Mouse (Mus musculus) stomach, embryonic 16.5 days (tissue): ENCODE results near the gene Abhd17c. TPM values are rescaled to one million over a fixed set of nuclear protein-coding genes. Genes with fewer than 3 reads are reported as not detected.
"Not testable (repeated sequence)": the region's sequence is repeated elsewhere in the genome, so short reads cannot be mapped to it uniquely, and the experiment has no call there.

Experiments used
- ATAC-seq: fragments of 200-750 bp; cut with Nextera tagmentation; 2 replicates; pipeline ENCODE4 v1.8.0; 2017; ENCODE audit warnings: moderate number of reproducible peaks, moderate TSS enrichment; ENCODE audit not compliant: insufficient read depth, low FRiP score
- H3K27ac ChIP-seq: fragments of 300-500 bp; sonication (generic); 2 replicates; pipeline ENCODE4 v1.5.1; 2014; ENCODE audit warnings: low read length
- H3K27me3 ChIP-seq: fragments of 300-500 bp; sonication (generic); 2 replicates; pipeline ENCODE4 v1.6.1; 2014; ENCODE audit warnings: low read length, control low read depth, mixed read lengths; ENCODE audit not compliant: control insufficient read depth, insufficient read depth
- H3K36me3 ChIP-seq: fragments of 300-500 bp; sonication (generic); 2 replicates; pipeline ENCODE4 v1.6.1; 2014; ENCODE audit warnings: low read length; ENCODE audit not compliant: control insufficient read depth, insufficient read depth
- H3K4me1 ChIP-seq: fragments of 300-500 bp; sonication (generic); 2 replicates; pipeline ENCODE4 v1.6.1; 2014; ENCODE audit warnings: low read length, control low read depth, mixed read lengths; ENCODE audit not compliant: control insufficient read depth, insufficient read depth
- H3K4me2 ChIP-seq: fragments of 300-500 bp; sonication (generic); 2 replicates; pipeline ENCODE4 v1.6.1; 2014; ENCODE audit warnings: low read depth, low read length, mixed read lengths
- H3K4me3 ChIP-seq: fragments of 300-500 bp; sonication (generic); replicated peaks from 2 replicates; pipeline ENCODE4 v1.5.1; 2014; ENCODE audit warnings: mild to moderate bottlenecking, low read length
- H3K9ac ChIP-seq: fragments of 300-500 bp; sonication (generic); 2 replicates; pipeline ENCODE4 v1.6.1; 2014; ENCODE audit warnings: low read length
- H3K9me3 ChIP-seq: fragments of 300-500 bp; sonication (generic); replicated peaks from 2 replicates; pipeline ENCODE4 v1.6.1; 2016; ENCODE audit warnings: low read length, control low read depth; ENCODE audit not compliant: control insufficient read depth
- WGBS: fragments of 180-500 bp; shearing (Covaris S2); extraction: QIAGEN DNeasy Blood & Tissue Kit; methylation state at CpG from one replicate; pipeline ENCODE4 v1.1.7; 2014; 5-methylcytosine and 5-hydroxymethylcytosine counted together
- polyA plus RNA-seq: library from polyadenylated mRNA; unstranded; fragments of >200 nt; fragmentation: Nextera tagmentation; extraction: Ambion mirVana; gene quantifications from 2 replicates; pipeline ENCODE4 v1.2.1, GENCODE M21; 2015

Gene Abhd17c
- polyA plus RNA-seq, 1 experiment from 2014 or later, result 8.9 TPM

DNA sequence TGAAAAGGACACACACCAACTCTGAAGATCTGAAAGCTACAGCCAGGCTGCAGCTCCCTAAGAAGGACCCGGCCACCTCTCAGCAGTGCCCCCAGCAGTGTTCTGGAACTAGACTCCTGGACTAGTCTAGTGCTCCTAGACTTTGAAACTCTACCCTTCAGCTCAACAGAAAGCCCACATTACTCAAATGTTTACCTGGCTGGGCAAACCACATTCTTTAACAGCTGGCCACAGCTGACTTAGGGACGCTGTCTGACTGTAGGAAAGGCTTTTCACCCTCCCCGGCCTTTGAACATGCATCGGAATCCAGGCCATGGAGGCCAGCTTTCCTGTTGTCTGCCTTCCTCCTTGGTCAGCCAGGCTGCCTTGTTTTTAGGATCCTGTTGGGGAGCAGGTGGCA, 20.0 kb downstream of the Abhd17c start:
- Histone ChIP-seq H3K9me3 (no peaks in the 10 kb centered on the region), H3K4me1 (peaks cover 15% of the 10 kb centered on the region), H3K4me2 (no peak overlapping the region), H3K27ac (no peak overlapping the region), H3K9ac (no peak overlapping the region), H3K36me3 (no peaks in the 10 kb centered on the region), H3K27me3 (no peaks in the 10 kb centered on the region), H3K4me3 (no peak overlapping the region)
- ATAC-seq, result no peak
- 53% methylated on average over 4 of the region's 4 CpGs for WGBS

DNA sequence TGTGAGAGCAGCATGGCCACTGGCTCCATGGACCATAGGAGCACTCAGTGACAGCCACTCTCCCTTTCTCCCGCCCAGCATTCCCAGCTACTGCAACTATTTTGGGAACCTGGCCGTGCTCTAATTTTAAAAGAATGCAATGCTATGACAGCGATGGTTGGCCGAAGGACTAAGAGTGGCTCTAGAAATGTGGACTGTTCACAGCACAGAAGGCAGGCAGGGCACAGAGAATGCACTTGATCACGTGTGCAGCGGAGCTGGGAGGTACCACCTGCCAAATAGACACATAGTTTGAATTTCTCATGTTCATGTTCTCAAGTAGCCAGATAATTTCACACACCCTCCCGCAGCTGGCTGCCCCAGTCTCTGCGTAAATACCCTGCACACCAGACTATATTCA, 23.0 kb downstream of the Abhd17c start:
- ATAC-seq, result peak; percentile 76

DNA sequence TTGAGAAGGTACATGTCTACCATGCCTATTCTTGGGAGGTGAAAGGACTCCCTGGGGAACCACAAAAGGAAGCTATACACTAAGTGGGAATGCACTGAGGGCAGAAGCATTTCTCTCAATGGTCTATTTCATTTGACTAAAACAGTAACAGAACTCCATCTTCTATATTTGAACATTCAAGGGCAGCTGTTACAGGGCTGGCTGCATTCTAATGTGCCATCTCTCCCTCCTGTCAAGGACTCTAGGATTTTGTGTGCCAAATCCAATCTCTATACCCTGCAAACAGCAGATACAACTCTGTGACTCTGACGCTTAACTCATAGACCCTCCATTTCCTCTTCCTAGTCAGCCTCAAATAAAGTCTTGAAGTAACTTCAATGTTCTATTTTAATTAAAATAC, 26.0 kb downstream of the Abhd17c start:
- no peak overlapping the region for H3K4me2 ChIP-seq
- WGBS, result 79% methylated on average over 1 of the region's 1 CpGs
- no peak for ATAC-seq
- H3K36me3 ChIP-seq, result no peaks in the 10 kb centered on the region
- no peaks in the 10 kb centered on the region for H3K27me3 ChIP-seq
- no peak overlapping the region for H3K4me3 ChIP-seq
- no peak overlapping the region for H3K9ac ChIP-seq
- no peak overlapping the region for H3K27ac ChIP-seq
- H3K9me3 ChIP-seq, result no peaks in the 10 kb centered on the region
- H3K4me1 ChIP-seq, result peaks cover 18% of the 10 kb centered on the region

More for the DNA sequence above, 23.0 kb downstream of the Abhd17c start:
- Histone ChIP-seq H3K27ac (no peak overlapping the region), H3K36me3 (no peaks in the 10 kb centered on the region), H3K4me2 (no peak overlapping the region), H3K4me1 (peaks cover 9% of the 10 kb centered on the region), H3K4me3 (no peak overlapping the region), H3K27me3 (no peaks in the 10 kb centered on the region), H3K9me3 (no peaks in the 10 kb centered on the region), H3K9ac (no peak overlapping the region)
- WGBS, result 45% methylated on average over 8 of the region's 8 CpGs

DNA sequence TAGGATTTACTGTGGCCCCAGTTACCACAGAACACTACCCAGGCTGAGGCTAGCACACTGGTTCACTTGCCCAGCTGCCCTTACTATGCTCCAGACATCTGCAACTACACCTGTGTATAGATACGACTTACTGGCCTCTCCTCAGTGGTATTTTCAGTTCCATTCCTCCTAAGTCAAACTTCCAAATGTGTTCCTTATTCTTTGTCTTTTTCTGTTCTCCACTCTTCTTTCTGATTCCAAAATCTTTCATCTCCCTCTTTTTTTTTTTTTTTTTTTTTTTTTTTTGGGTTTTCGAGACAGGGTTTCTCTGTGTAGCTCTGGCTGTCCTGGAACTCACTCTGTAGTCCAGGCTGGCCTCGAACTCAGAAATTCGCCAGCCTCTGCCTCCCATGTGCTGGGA, 28.0 kb downstream of the Abhd17c start:
- not testable (repeated sequence) for H3K36me3 ChIP-seq, ATAC-seq, H3K9ac ChIP-seq, H3K27ac ChIP-seq, H3K9me3 ChIP-seq, H3K27me3 ChIP-seq, H3K4me2 ChIP-seq, H3K4me3 ChIP-seq
- peaks cover 39% of the 10 kb centered on the region for H3K4me1 ChIP-seq
- 85% methylated on average over 3 of the region's 4 CpGs for whole genome bisulfite sequencing

DNA sequence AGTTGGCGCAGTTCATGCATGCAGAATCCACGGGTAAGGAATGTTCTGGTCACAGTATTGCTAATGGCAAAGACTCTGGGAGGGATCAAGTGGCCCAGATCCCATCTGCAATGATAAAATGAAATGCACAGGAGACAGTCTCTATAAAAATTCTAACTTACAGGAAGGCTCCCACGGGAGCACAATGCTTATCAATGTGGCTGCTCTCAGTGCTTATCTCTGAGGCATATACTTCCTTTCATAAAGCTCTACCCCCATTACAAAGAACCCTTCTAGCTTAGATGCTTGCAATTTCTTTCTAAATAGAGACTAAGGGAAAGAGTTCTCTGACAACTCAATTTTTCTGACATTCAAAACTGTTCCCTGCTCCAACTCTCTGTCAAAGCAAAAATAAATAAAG, 29.9 kb downstream of the Abhd17c start:
- Histone ChIP-seq H3K27ac (no peak overlapping the region), H3K27me3 (no peaks in the 10 kb centered on the region), H3K9ac (no peak overlapping the region), H3K4me2 (no peak overlapping the region), H3K4me3 (no peak overlapping the region), H3K36me3 (no peaks in the 10 kb centered on the region), H3K9me3 (no peaks in the 10 kb centered on the region), H3K4me1 (peaks cover 49% of the 10 kb centered on the region)
- no peak for ATAC-seq
- 69% methylated on average over 3 of the region's 3 CpGs for WGBS

DNA sequence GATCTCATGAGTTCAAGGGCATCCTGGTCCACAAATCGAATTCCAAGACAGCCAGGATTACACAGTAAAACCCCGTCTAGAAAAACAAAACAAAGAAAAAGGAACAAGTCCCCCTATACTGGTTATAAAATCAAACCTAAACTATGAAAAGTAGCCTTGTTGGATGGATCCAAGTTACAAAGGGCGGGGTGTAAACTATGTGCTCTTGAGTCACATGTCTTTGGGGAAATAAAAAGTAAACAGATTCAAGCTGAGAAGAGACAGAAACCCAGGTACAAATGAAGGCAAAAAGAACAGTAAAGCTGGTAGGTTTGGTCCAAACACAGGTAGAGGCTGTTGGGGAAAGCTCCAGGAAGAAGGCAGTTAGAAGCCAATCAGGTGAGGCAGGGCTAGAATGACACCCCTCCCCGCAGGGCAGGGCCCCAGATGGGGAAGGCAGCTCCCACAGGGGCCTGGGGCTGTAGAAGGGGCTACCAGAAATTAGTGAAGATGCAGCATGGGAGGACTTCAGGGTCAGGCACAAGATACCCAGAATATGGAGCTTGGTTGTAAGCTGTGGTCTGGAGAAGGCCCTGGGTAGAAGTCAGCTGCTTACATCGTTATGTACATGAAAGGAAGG, 31.4 kb downstream of the Abhd17c start:
- Histone ChIP-seq H3K4me1 (peaks cover 57% of the 10 kb centered on the region), H3K27me3 (no peaks in the 10 kb centered on the region), H3K4me2 (no peak overlapping the region), H3K27ac (peak overlapping the region; percentile 52; the same call in 1 of the 2 replicates), H3K9me3 (no peaks in the 10 kb centered on the region), H3K9ac (no peak overlapping the region), H3K36me3 (no peaks in the 10 kb centered on the region), H3K4me3 (no peak overlapping the region)
- ATAC-seq, result no peak
- WGBS, result 51% methylated on average over 5 of the region's 5 CpGs

DNA sequence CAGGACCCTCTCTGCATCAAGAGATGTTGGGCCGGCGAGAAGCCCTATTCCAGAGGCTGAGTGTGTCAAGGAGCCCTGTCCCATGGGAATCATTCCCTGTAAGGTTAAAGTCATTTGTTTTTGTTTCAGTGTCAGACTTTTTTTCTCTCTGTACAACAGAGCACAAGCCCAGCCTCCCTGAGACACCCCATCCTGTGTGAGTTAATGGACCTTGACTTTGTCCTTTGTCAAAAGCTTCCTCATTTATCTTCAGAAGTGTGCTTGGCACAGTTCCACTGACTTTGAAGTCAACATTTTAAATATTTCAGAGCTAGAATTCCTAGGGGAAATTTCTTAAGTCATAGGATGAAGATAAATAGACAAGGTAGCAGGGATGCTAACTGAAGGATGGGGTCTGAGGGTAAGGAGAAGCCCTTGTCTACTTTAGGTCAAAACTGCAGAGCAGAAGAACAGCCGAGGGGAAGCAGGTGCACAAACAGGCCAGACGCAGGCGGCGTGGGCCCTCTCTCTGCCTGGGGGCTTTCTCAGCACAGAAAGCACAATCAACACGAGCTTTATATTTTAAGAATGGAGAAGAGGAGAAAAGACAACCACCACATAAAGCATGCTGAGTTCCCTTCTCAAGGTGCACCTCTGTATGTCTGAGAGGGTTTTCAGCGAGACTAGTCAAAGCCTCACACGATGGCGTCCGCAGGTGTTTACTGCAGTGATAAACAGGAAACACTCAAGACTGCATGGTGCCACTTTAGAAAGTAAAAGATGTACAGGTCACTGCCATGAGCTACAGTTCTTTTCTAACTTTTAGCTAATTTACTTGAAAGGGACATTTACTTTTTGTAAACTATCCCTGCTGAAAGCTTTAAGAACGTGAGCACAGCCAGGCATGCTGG, 32.2 kb downstream of the Abhd17c start:
- Histone ChIP-seq H3K27me3 (no peaks in the 10 kb centered on the region), H3K27ac (peak overlapping the region; percentile 52; the same call in 1 of the 2 replicates), H3K4me2 (no peak overlapping the region), H3K4me1 (peaks cover 57% of the 10 kb centered on the region), H3K4me3 (no peak overlapping the region), H3K9ac (no peak overlapping the region; the same call in 1 of the 2 replicates), H3K9me3 (no peaks in the 10 kb centered on the region), H3K36me3 (no peaks in the 10 kb centered on the region)
- no peak for ATAC-seq
- 54% methylated on average over 12 of the region's 12 CpGs for WGBS

DNA sequence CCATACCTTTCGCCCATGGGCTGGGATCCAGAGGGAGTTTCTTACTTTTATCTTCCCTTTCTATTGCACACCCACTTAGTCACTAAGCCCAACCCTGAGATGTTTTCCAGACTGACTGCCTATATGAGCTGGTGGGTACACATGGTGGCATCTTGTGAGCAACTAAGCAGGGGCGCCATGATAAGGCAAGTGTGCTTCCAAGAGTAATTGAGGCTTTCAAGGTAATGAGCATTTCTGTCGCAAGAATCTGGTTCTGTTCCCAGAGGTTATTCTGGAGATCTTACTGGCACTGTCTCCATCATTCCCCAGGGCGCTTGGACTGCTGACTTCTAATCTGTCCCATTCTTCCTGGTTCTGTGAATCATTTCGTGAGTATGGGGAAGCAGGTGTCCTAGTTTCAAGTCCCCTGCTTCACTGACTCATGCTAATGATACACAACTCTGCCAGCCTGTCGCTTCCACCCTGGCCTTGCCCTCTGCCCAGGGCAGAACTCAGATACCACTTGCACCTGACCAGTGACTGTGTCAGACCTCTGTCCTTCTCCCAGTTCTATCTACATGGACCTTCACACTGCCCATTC, 34.1 kb downstream of the Abhd17c start:
- Histone ChIP-seq H3K27me3 (no peaks in the 10 kb centered on the region), H3K27ac (0 out of 2 replicates have a peak overlapping the region, but pooled peaks have one; percentile 21), H3K9me3 (no peaks in the 10 kb centered on the region), H3K4me1 (peaks cover 55% of the 10 kb centered on the region), H3K4me2 (no peak overlapping the region), H3K9ac (no peak overlapping the region), H3K36me3 (no peaks in the 10 kb centered on the region), H3K4me3 (no peak overlapping the region)
- peak; percentile 47; the same call in 1 of the 2 replicates for ATAC-seq
- 65% methylated on average over 6 of the region's 6 CpGs for WGBS
